Comparison of ENCODE assay signal across 9 mouse cellular contexts in the genomic region with DNA sequence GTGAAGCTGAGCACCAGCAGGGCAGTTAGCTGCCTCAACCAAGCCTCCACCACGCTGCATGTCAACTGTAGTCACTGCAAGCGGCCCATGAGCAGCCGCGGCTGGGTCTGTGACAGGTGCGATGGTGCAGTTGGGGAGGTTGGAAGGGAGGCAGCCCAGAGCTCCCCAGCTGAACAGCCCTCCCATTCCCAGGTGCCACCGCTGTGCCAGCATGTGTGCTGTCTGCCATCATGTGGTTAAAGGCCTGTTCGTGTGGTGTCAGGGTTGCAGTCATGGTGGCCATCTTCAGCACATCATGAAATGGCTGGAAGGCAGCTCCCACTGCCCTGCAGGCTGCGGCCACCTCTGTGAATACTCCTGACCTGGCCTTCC. TPM values are rescaled to one million over a fixed set of nuclear protein-coding genes. Genes with fewer than 3 reads are reported as not detected.
DNase-seq lines count a peak whose midpoint lies in the region; ATAC-seq and TF ChIP-seq lines count a peak whose summit lies in the region.
"Had no signal": no experiment of that assay in that cellular context is flagged by ENCODE, and none has a peak within 500 bp of the region (broad histone marks: within the 10 kb centered on the region; RNA-seq: fewer than 3 reads in every experiment).

No protein-coding gene starts in this region.

- DNase-seq in layer of hippocampus, adult 2 months (ENCODE audit: low spot score in 2 of 2), result no peak
- DNase-seq in layer of hippocampus, adult 9-10 months (ENCODE audit: low spot score), result no peak
- DNase-seq in kidney, postnatal 0 days (ENCODE audit: low spot score), result no peak
- no peak for DNase-seq in neural tube, embryonic 11.5 days (ENCODE audit: low spot score)
- no peak for DNase-seq in retina, embryonic 14.5 days (ENCODE audit: low spot score)
- no peak for DNase-seq in right cerebral cortex, adult 18-20 months
- no peak for DNase-seq in natural killer cell, adult 2 months (ENCODE audit: low spot score in 2 of 2)

- peaks cover 45% of the 10 kb centered on the region for H3K36me3 ChIP-seq in embryonic facial prominence, embryonic 15.5 days
- peaks cover 34% of the 10 kb centered on the region for H3K36me3 ChIP-seq in kidney, postnatal 0 days (ENCODE audit: insufficient read depth, low read length)
- H3K36me3 ChIP-seq in neural tube, embryonic 11.5 days (ENCODE audit: control insufficient read depth, insufficient read depth, low read length), result peaks cover 15% of the 10 kb centered on the region

- TF ChIP-seq CTCF in layer of hippocampus, adult 2 months (conservative IDR thresholded peaks at IDR 0.05), result no peak
- TF ChIP-seq CTCF in kidney, postnatal 0 days (IDR thresholded peaks at IDR 0.05; ENCODE audit: low read depth), result no peak

- peak overlapping the region; percentile 54; the same call in 1 of the 2 replicates for H3K9ac ChIP-seq in embryonic facial prominence, embryonic 15.5 days
- no peak overlapping the region; the same call in 1 of the 2 replicates for H3K9ac ChIP-seq in kidney, postnatal 0 days (ENCODE audit: low read depth, low read length)
- no peak overlapping the region for H3K9ac ChIP-seq in neural tube, embryonic 11.5 days (ENCODE audit: low read length)

- H3K27ac ChIP-seq in layer of hippocampus, adult 2 months, result peak overlapping the region; percentile 93
- H3K27ac ChIP-seq in embryonic facial prominence, embryonic 15.5 days (replicated peaks), result peak overlapping the region; percentile 94
- peak overlapping the region; percentile 88; the same call in 1 of the 2 replicates for H3K27ac ChIP-seq in kidney, postnatal 0 days
- H3K27ac ChIP-seq in neural tube, embryonic 11.5 days (ENCODE audit: low read depth, low read length), result no peak overlapping the region

- peak overlapping the region; percentile 82 for H3K4me3 ChIP-seq in layer of hippocampus, adult 2 months
- H3K4me3 ChIP-seq in embryonic facial prominence, embryonic 15.5 days (replicated peaks), result peak overlapping the region; percentile 54
- peak overlapping the region; percentile 34; the same call in 1 of the 2 replicates for H3K4me3 ChIP-seq in kidney, postnatal 0 days (replicated peaks; ENCODE audit: low read depth, low read length)
- peak overlapping the region; percentile 46 for H3K4me3 ChIP-seq in neural tube, embryonic 11.5 days (ENCODE audit: low read depth, low read length)

- H3K4me2 ChIP-seq in embryonic facial prominence, embryonic 15.5 days (replicated peaks), result peak overlapping the region; percentile 73
- peak overlapping the region; percentile 66 for H3K4me2 ChIP-seq in kidney, postnatal 0 days (ENCODE audit: low read length)
- peak overlapping the region; percentile 82 for H3K4me2 ChIP-seq in neural tube, embryonic 11.5 days (ENCODE audit: low read depth)

- 79% methylated on average over 8 of the region's 8 CpGs for WGBS in embryonic facial prominence, embryonic 15.5 days
- WGBS in kidney, postnatal 0 days, result 87% methylated on average over 8 of the region's 8 CpGs
- WGBS in neural tube, embryonic 11.5 days, result 81% methylated on average over 8 of the region's 8 CpGs

- H3K27me3 ChIP-seq in embryonic facial prominence, embryonic 15.5 days, result no peaks in the 10 kb centered on the region
- no peaks in the 10 kb centered on the region for H3K27me3 ChIP-seq in kidney, postnatal 0 days (ENCODE audit: insufficient read depth, low read length)
- H3K27me3 ChIP-seq in neural tube, embryonic 11.5 days (ENCODE audit: control insufficient read depth, insufficient read depth, low read length), result no peaks in the 10 kb centered on the region

- no peaks in the 10 kb centered on the region for H3K9me3 ChIP-seq in embryonic facial prominence, embryonic 15.5 days (replicated peaks)
- no peaks in the 10 kb centered on the region for H3K9me3 ChIP-seq in kidney, postnatal 0 days (replicated peaks; ENCODE audit: low read length)
- no peaks in the 10 kb centered on the region for H3K9me3 ChIP-seq in neural tube, embryonic 11.5 days (ENCODE audit: control insufficient read depth, low read length)

- peaks cover 70% of the 10 kb centered on the region for H3K4me1 ChIP-seq in embryonic facial prominence, embryonic 15.5 days
- peaks cover 37% of the 10 kb centered on the region for H3K4me1 ChIP-seq in kidney, postnatal 0 days (replicated peaks; ENCODE audit: insufficient read depth, low read length)
- peaks cover 46% of the 10 kb centered on the region for H3K4me1 ChIP-seq in neural tube, embryonic 11.5 days (ENCODE audit: control insufficient read depth, insufficient read depth, low read length)

- no peak for ATAC-seq in embryonic facial prominence, embryonic 15.5 days (ENCODE audit: insufficient number of reproducible peaks, low FRiP score, low TSS enrichment, low read depth)
- ATAC-seq in kidney, postnatal 0 days (replicated peaks; ENCODE audit: low FRiP score, low read depth), result no peak
- ATAC-seq in neural tube, embryonic 11.5 days (ENCODE audit: insufficient read depth, low FRiP score, low TSS enrichment), result no peak

RNA-seq across cellular contexts. Expression of a gene that starts 0.5 kb away (rescaled TPM):
- total RNA-seq in layer of hippocampus, adult 2 months (2021), result 10 to 100 TPM; 58.0 to 61.1 TPM
- 44.9 and 46.2 TPM in 2 replicates for polyA plus RNA-seq in embryonic facial prominence, embryonic 15.5 days (2015; fragmentation: Nextera tagmentation; extraction: Ambion mirVana)
- polyA plus RNA-seq in kidney, postnatal 0 days (2015; fragmentation: Nextera tagmentation; extraction: Ambion mirVana), result 53.1 and 54.5 TPM in 2 replicates
- 52.1 and 55.6 TPM in 2 replicates for polyA plus RNA-seq in neural tube, embryonic 11.5 days (2014; fragmentation: Nextera tagmentation; extraction: Ambion mirVana)

RNA-seq across cellular contexts. Expression of a gene that starts 4.8 kb away (rescaled TPM):
- total RNA-seq in layer of hippocampus, adult 2 months (2021), result 10 to 100 TPM; 27.9 to 28.9 TPM
- polyA plus RNA-seq in embryonic facial prominence, embryonic 15.5 days (2015; fragmentation: Nextera tagmentation; extraction: Ambion mirVana), result 24.7 and 27.1 TPM in 2 replicates
- polyA plus RNA-seq in kidney, postnatal 0 days (2015; fragmentation: Nextera tagmentation; extraction: Ambion mirVana), result 21.0 and 22.1 TPM in 2 replicates
- 29.2 and 31.8 TPM in 2 replicates for polyA plus RNA-seq in neural tube, embryonic 11.5 days (2014; fragmentation: Nextera tagmentation; extraction: Ambion mirVana)

RNA-seq across cellular contexts. Expression of a gene that starts 5.0 kb away (rescaled TPM):
- 100 to 1,000 TPM; 164 to 175 TPM for total RNA-seq in layer of hippocampus, adult 2 months (2021)
- polyA plus RNA-seq in embryonic facial prominence, embryonic 15.5 days (2015; fragmentation: Nextera tagmentation; extraction: Ambion mirVana), result 343 and 364 TPM in 2 replicates
- 267 and 287 TPM in 2 replicates for polyA plus RNA-seq in kidney, postnatal 0 days (2015; fragmentation: Nextera tagmentation; extraction: Ambion mirVana)
- 327 and 334 TPM in 2 replicates for polyA plus RNA-seq in neural tube, embryonic 11.5 days (2014; fragmentation: Nextera tagmentation; extraction: Ambion mirVana)

RNA-seq across cellular contexts. Expression of a gene that starts 8.9 kb away (rescaled TPM):
- 10 to 100 TPM; 43.0 to 44.8 TPM for total RNA-seq in layer of hippocampus, adult 2 months (2021)
- 2.7 and 3.2 TPM in 2 replicates for polyA plus RNA-seq in embryonic facial prominence, embryonic 15.5 days (2015; fragmentation: Nextera tagmentation; extraction: Ambion mirVana)
- 3.7 and 3.9 TPM in 2 replicates for polyA plus RNA-seq in kidney, postnatal 0 days (2015; fragmentation: Nextera tagmentation; extraction: Ambion mirVana)
- 4.3 and 4.4 TPM in 2 replicates for polyA plus RNA-seq in neural tube, embryonic 11.5 days (2014; fragmentation: Nextera tagmentation; extraction: Ambion mirVana)
- total RNA-seq: hematopoietic stem cell, adult 5-6 weeks had no signal

RNA-seq across cellular contexts. Expression of a gene that starts 13.4 kb away (rescaled TPM):
- 10 to 100 TPM; 30.0 to 33.9 TPM for total RNA-seq in layer of hippocampus, adult 2 months (2021)
- 2.5 and 3.5 TPM in 2 replicates for polyA plus RNA-seq in embryonic facial prominence, embryonic 15.5 days (2015; fragmentation: Nextera tagmentation; extraction: Ambion mirVana)
- 2.7 and 2.8 TPM in 2 replicates for polyA plus RNA-seq in kidney, postnatal 0 days (2015; fragmentation: Nextera tagmentation; extraction: Ambion mirVana)
- polyA plus RNA-seq in neural tube, embryonic 11.5 days (2014; fragmentation: Nextera tagmentation; extraction: Ambion mirVana), result 1.2 and 2.9 TPM in 2 replicates
